Mouse (Mus musculus): ENCODE measurements around the gene Fndc10.
"Not testable (repeated sequence)": the region's sequence is repeated elsewhere in the genome, so short reads cannot be mapped to it uniquely, and the experiment has no call there.

Fndc10 gene

DNA sequence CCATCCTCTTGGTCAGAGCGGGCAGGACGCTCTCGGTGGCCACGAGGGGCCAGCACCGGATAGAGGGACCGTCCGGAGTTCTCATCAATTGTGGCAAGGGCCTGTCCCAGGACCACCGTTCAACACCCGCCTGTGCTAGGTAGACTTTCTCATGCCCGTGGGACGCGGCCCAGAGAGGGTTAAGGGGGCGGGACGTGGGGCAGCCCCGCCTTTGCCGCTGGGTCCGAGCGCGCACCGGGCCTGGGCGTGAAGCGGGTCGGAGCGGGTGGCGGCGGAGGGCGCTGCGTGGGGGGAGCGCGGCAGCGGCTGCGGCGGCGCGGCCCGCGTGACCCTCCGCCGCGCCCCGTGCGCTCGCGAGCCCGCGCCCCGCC, at the start of gene Fndc10:
Gene Fndc10 (plus strand): TSS at position 232 of the 371 bp plus-strand sequence.
- DNase-seq (ENCODE audit: low read depth, low spot score) = no peak

- not testable (repeated sequence) for DNase-seq (ENCODE audit: low read depth, low spot score)
Measured at GRCm38 (mm10) chr4:155645308-155645707, 48.8 kb upstream of the Fndc10 start, which contains the start of gene Gm10563. Gene Gm10563 (minus strand): TSS chr4:155645408.

- no peak for DNase-seq (ENCODE audit: low read depth, low spot score)
Measured at GRCm38 (mm10) chr4:155645721-155646120, 48.4 kb upstream of the Fndc10 start.

DNA sequence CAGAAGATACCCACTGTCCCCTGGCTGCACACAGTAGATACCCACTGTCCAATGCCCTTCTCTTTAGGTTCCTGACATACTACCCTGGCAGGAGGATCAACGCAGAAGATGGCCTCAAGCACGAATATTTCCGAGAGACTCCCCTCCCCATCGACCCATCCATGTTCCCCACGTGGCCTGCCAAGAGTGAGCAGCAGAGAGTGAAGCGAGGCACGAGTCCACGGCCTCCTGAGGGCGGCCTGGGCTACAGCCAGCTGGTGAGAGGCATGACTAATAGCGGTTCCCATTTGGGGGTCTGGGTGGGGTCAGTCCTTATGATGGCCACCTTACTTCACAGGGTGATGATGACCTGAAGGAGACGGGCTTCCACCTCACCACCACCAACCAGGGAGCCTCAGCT, 44.8 kb upstream of the Fndc10 start:
- no peak for DNase-seq (ENCODE audit: low read depth, low spot score)

GRCm38 (mm10) chr4:155651553-155652269, 42.4 kb upstream of the Fndc10 start:
- no peak for DNase-seq (ENCODE audit: low read depth, low spot score)

DNA sequence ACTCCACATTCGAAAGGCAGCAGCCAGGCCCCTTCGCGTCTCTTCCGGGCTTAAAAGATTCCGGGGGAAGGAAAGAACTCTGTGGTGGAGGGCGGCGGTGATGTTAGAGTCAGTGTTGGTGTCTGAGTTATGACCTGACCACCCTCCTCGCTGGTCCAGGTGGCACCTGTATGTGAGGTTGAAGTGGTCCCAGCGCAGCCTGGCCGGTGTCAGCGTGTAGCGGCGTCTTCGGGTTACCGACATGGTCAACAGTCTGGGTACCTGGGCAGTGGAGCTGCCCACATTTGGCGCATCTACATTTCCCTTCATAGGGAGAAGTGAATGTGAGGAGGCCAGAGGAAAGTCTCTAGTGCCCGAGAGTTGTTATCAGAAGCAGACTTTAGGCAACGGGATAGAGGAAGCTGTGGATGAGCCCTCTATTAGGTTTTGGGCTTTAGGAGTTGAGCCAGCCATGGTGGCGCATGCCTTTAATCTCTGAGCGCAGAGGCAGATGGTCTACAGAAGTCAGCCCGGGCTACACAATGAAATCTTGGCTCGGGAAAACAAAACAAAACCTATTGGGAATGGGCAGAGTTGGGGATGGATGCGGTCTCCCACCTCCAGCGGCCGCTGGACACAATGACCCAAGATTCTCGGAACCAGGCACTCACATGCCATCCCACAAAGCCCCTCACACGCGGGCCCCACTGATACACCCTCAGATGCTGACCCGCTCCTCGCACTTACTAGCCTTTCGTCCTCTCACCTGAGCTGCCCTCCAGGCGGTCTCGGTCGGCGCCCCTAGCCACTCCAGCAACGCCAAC, 41.7 kb upstream of the Fndc10 start:
- DNase-seq (ENCODE audit: low read depth, low spot score) = no peak

GRCm38 (mm10) chr4:155653086-155653450, 41.1 kb upstream of the Fndc10 start, which contains the start of gene Mmp23:
Gene Mmp23 (minus strand): TSS chr4:155653384.
- no peak for DNase-seq (ENCODE audit: low read depth, low spot score)

- DNase-seq (ENCODE audit: low read depth, low spot score) = no peak
Measured at GRCm38 (mm10) chr4:155653451-155654182, 40.5 kb upstream of the Fndc10 start.

- no peak for DNase-seq (ENCODE audit: low read depth, low spot score)
Measured at GRCm38 (mm10) chr4:155654183-155654455, 40.0 kb upstream of the Fndc10 start.

DNA sequence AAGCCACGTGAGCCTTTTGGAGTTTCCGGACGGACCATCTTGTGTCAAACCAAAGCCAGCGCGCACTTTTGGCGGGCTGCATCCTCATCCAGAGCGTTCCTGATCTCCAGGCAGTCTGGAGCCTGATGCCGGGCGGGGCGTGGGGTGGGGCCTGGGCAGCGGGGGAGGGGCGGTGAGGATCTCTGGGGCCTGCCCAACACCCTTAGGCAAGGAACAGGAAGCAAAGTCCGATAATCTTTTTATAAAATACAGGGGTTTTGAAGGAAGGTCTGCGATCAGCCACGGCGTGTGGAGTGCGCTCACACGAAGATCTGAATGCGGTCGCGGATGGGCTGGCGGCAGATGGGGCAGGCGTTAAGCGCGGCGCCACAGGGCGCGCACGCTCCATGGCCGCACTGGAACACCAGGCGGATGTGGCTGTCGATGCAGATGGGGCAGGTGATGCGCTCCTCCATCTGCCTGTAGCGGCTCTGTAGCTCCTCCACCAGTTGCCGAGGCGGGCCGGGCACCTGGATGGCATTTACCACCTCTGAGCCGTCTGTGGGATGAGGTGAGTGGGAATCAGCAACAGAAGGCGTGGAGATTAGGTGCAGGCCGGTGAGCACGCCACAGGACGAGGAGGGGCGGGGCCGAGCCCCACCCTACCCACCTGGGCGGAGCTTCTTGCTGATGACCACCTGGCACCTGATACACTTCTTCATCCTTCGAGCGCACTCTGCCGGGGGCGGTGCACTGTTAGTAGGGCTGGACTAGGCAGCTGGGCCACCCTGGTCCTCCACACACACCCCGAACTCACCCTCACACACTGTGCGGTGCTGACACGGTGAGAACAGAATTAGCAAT, 39.5 kb upstream of the Fndc10 start:
- no peak for DNase-seq (ENCODE audit: low read depth, low spot score)

- no peak for DNase-seq (ENCODE audit: low read depth, low spot score)
Measured at GRCm38 (mm10) chr4:155656214-155656751, 37.9 kb upstream of the Fndc10 start.

GRCm38 (mm10) chr4:155658961-155659360, 35.2 kb upstream of the Fndc10 start:
- no peak for DNase-seq (ENCODE audit: low read depth, low spot score)

GRCm38 (mm10) chr4:155660641-155661040, 33.5 kb upstream of the Fndc10 start:
- no peak for DNase-seq (ENCODE audit: low read depth, low spot score)

GRCm38 (mm10) chr4:155666903-155667302, 27.2 kb upstream of the Fndc10 start:
- DNase-seq (ENCODE audit: low read depth, low spot score) = no peak

DNA sequence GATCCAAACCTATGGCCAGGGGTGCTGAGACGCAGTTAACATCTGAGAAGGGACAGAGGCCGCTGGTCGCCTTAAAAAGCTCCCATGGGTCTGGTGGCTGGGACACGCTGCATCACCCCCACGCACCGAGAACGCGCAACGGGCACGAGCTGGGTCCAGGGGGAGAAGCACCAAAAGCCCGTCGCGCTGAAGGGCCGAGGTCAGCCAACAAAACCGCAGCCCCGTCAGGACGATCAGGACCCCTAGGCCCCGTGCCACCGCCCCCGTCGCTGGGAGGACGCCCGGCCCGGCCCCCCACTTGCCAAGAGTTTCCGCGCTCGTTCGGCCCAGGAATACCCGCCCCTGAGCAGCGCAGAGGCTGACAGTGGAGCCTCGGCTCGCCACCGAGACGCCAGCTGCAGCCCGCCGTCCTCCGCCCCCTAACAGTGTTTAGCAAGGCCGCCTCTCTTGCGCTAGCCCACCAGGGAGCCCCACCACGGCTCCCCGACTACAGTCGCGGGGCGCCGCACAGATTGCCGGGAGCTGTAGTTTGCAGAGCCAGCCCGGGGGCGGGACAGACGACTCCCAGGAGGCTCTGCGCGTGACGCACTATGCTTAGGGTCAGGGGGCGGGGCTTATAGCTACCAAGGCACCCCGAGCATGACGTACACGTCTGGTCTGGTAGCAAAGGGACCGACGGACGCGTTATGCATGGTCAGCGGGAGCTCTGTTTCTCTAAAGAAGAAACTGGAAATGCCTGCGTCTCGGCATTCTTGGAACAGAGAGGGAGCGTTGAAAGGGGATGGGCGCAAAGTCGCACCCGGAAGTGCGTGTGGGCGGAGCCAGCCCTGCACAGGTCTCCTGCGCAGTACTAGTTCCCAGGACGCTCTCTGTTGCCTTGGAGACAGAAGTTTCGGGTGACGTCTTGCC, 25.2 kb upstream of the Fndc10 start, which contains the start of gene Mib2:
Gene Mib2 (minus strand): TSS at position 510 of the 909 bp plus-strand sequence.
- DNase-seq (ENCODE audit: low read depth, low spot score) = peak; percentile 90

- DNase-seq (ENCODE audit: low read depth, low spot score) = no peak
Measured at GRCm38 (mm10) chr4:155669598-155670075, 24.5 kb upstream of the Fndc10 start.

GRCm38 (mm10) chr4:155670236-155670635, 23.9 kb upstream of the Fndc10 start:
- not testable (repeated sequence) for DNase-seq (ENCODE audit: low read depth, low spot score)

DNA sequence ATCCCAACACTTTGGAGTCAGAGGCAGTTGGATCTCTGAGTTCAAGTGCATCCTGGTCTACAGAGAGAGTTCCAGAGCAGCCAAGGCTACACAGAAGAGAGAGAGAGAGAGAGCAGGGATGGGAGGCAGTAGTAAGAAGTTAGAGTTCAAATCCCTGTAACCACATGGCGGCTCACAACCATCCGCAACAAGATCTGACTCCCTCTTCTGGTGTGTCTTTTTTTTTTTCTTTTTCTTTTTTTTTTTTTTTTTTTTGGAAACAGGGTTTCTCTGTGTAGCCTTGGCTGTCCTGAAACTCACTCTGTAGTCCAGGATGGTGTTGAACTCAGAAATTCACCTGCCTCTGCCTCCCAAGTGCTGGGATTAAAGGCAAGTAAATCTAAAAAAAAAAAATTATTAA, 22.1 kb upstream of the Fndc10 start:
- DNase-seq (ENCODE audit: low read depth, low spot score) = no peak

GRCm38 (mm10) chr4:155675991-155676390, 18.2 kb upstream of the Fndc10 start:
- DNase-seq (ENCODE audit: low read depth, low spot score) = no peak

Data from skeletal muscle tissue, adult 2 months (tissue).